Mouse (Mus musculus) kidney, adult 9 months (tissue): ENCODE results near the gene D1Pas1.

Experiments
- DNase-seq: peaks from one replicate; pipeline ENCODE4 v3.0.0; 2022

The D1Pas1 gene

GRCm38 (mm10) chr1:186988281-186988682 lies 21.1 kb downstream of the D1Pas1 start:
- DNase-seq, result no peak

- DNase-seq, result no peak
Observed at GRCm38 (mm10) chr1:186988822-186989221, 21.6 kb downstream of the D1Pas1 start.

- DNase-seq, result no peak
Observed at GRCm38 (mm10) chr1:186991473-186991872, 24.3 kb downstream of the D1Pas1 start.

DNA sequence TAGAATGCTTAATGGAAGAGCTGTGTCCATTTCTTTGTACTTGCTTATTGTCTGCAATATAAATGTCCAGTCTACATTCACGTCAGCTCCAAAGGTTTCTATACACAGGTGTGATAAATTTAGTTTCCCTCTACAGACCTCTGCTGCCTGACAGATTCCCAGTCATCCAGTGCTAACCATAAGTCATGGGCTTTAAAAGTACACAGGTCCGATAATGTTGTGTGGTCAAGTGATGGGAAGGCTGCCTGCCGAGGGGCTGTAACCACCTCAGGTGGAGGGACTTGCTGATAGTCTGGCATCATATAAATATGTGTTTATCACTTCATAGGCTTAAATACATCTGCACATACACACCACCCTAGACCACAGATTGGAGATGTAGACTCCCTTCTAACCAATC lies 24.9 kb downstream of the D1Pas1 start:
- DNase-seq, result no peak

DNA sequence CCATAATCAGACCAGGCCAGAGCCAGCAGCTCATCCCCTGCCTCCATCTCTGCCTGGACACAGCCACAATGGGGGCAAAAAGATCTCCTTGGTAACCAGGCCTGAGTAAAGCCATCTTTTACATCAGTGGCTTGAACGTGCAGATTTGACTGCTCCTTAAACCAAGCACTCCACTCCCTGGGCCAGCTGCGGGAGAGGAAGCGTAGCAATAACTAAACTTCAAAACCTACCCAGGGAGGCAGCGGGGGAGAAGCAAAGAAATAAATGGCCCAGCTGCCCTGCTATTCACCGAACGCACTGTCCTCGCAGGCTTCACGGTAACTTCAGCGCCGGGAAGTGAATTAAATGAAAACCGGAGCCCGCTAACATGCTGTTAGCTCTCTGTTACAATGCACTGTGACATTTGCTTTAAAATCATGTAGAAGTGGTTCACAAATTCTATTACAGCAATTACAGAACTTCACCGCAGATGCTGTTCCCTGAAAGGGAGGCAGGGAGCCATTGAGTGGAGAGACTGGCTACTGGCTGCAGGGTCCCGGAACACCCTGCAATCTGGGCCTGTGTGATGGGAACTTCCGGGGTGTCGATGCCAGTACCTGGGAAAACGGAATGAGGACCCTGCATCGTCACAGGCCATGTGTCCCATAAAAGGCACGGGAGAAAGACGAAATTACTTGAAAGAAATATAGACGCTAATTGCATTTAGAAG lies 30.5 kb downstream of the D1Pas1 start:
- no peak for DNase-seq

DNA sequence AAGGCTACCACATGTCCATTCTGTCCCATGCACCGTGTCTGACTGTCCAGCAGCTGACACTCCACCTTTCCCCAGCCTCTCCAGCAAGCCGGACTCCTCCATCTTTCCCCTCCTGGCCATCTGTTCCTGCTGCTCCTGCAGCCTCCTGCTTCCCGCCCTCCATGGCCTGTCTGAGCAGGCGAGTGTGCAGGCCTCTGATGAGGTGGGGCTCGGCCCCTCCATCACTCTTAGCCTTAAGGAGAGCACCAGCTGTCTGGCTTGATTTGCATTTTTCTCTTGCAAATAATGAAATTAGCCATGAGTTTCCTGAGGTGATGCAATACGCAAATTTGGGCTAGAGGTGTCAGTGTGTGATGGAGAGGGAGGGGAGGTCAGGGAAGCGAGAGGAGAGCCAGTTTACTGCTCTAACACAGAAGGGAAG lies 36.2 kb downstream of the D1Pas1 start:
- DNase-seq, result no peak

- no peak for DNase-seq
Observed at GRCm38 (mm10) chr1:187004306-187004705, 37.1 kb downstream of the D1Pas1 start.

- DNase-seq, result no peak
Observed at GRCm38 (mm10) chr1:187006227-187006925, 39.2 kb downstream of the D1Pas1 start.

- no peak for DNase-seq
Observed at GRCm38 (mm10) chr1:187008236-187008635, 41.0 kb downstream of the D1Pas1 start.

DNA sequence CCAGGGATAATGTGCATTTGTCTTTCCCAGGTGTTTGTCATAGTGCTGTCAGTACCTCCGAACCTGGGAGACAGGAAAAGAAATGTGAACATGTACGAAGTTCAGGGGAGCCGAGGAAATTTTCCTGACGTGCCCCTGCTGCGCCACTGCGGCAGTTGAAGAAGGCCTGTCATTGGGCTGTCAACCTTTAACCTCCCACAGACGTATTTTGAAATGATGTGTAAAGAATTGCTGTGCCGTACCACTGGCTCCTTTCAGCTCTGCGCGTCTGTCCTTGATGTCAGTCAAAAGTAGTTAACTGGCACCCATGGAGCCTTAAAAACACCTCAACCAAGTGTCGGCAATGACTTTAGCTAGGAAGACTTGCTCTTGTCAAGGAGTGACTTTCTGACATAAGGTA lies 42.9 kb downstream of the D1Pas1 start:
- no peak for DNase-seq

DNA sequence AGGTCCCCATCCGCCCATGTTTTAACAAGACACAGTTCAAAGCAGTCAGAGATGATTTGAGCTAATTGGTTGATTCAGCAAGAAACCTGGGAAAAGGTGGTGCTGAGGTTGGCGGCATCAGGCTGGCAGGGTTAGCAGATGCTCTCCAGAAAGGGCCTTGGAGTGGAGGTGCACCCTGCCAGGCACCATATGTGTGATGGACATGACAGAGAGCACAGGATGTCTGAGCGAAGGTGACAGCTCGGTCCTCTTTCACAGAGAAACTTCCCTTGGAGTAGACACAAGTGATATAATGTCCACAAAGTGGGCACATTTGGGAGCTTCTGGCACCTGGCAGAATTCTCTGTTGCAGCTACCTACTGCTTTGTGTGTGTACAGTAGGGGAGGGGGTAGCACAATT lies 44.4 kb downstream of the D1Pas1 start:
- no peak for DNase-seq

GRCm38 (mm10) chr1:187014141-187014540 lies 46.9 kb downstream of the D1Pas1 start:
- DNase-seq, result no peak

GRCm38 (mm10) chr1:187015673-187016072 lies 48.5 kb downstream of the D1Pas1 start:
- DNase-seq, result no peak

GRCm38 (mm10) chr1:187016116-187016515 lies 48.9 kb downstream of the D1Pas1 start:
- DNase-seq, result no peak

- DNase-seq, result peak; percentile 63
Observed at GRCm38 (mm10) chr1:187020011-187020410, 52.8 kb downstream of the D1Pas1 start.
